Mouse (Mus musculus) hindbrain, embryonic 16.5 days (tissue): ENCODE results near the gene Hspa1a. TPM values are rescaled to one million over a fixed set of nuclear protein-coding genes. Genes with fewer than 3 reads are reported as not detected.
"Not testable (repeated sequence)": the region's sequence is repeated elsewhere in the genome, so short reads cannot be mapped to it uniquely, and the experiment has no call there.

Experiments
- ATAC-seq: fragments of 200-750 bp; cut with Nextera tagmentation; 2 replicates; pipeline ENCODE4 v1.8.0; 2017; ENCODE audit warnings: moderate TSS enrichment, moderate library complexity
- H3K27ac ChIP-seq: fragments of 300-500 bp; sonication (generic); 2 replicates; pipeline ENCODE4 v1.5.1; 2014; ENCODE audit warnings: low read depth, mild to moderate bottlenecking, control low read depth, low read length, moderate library complexity
- H3K27me3 ChIP-seq: fragments of 300-500 bp; sonication (generic); replicated peaks from 2 replicates; pipeline ENCODE4 v1.6.1; 2014; ENCODE audit warnings: low read length; ENCODE audit not compliant: control insufficient read depth, insufficient read depth
- H3K36me3 ChIP-seq: fragments of 300-500 bp; sonication (generic); 2 replicates; pipeline ENCODE4 v1.6.1; 2014; ENCODE audit warnings: mild to moderate bottlenecking, low read length, moderate library complexity, mixed read lengths; ENCODE audit not compliant: control insufficient read depth, insufficient read depth
- H3K4me1 ChIP-seq: fragments of 300-500 bp; sonication (generic); 2 replicates; pipeline ENCODE4 v1.6.1; 2014; ENCODE audit warnings: low read depth, low read length; ENCODE audit not compliant: control insufficient read depth, insufficient read depth
- H3K4me2 ChIP-seq: fragments of 300-500 bp; sonication (generic); 2 replicates; pipeline ENCODE4 v1.6.1; 2014; ENCODE audit warnings: mild to moderate bottlenecking, low read length, control low read depth, moderate library complexity
- H3K4me3 ChIP-seq: fragments of 300-500 bp; sonication (generic); 2 replicates; pipeline ENCODE4 v1.5.1; 2014; ENCODE audit warnings: mild to moderate bottlenecking, low read length, control low read depth, moderate library complexity
- H3K9ac ChIP-seq: fragments of 300-500 bp; sonication (generic); 2 replicates; pipeline ENCODE4 v1.6.1; 2014; ENCODE audit warnings: low read depth, mild to moderate bottlenecking, control low read depth, low read length, moderate library complexity
- H3K9me3 ChIP-seq: fragments of 300-500 bp; sonication (generic); 2 replicates; pipeline ENCODE4 v1.6.1; 2014; ENCODE audit warnings: mild to moderate bottlenecking, low read length, moderate library complexity; ENCODE audit not compliant: control insufficient read depth
- WGBS: fragments of 180-500 bp; shearing (Covaris S2); extraction: QIAGEN DNeasy Blood & Tissue Kit; methylation state at CpG from one replicate; pipeline ENCODE4 v1.1.7; 2014; 5-methylcytosine and 5-hydroxymethylcytosine counted together
- polyA plus RNA-seq: library from polyadenylated mRNA; unstranded; fragments of >200 nt; fragmentation: Nextera tagmentation; extraction: Ambion mirVana; gene quantifications from 2 replicates; pipeline ENCODE4 v1.2.1, GENCODE M21; 2015

Hspa1a gene
- polyA plus RNA-seq, 1 experiment from 2014 or later: 18.1 TPM

DNA sequence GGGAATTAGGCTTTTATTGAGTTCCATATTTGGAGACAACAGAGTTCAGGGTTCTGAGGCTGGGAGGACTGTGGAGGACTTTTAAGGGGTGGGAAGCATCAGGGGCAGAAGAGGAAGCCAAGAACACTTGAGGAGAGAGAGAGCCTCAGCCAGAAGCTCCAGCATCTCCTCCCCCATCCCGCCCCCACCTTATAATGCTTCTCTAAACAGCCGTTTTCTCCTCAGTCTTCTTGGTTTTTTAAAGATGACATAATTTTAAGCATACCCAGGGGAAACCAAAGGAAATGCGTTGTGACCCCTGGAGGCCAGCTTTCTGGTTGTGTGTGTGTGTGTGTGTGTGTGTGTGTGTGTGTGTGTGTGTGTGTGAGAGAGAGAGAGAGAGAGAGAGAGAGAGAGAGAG is 9.8 kb downstream of the Hspa1a start:
- Histone ChIP-seq H3K27me3 (peaks cover 2% of the 10 kb centered on the region), H3K36me3 (no peaks in the 10 kb centered on the region), H3K27ac (no peak overlapping the region), H3K4me1 (peaks cover 2% of the 10 kb centered on the region; the same call in 1 of the 2 replicates), H3K9ac (no peak overlapping the region), H3K9me3 (no peaks in the 10 kb centered on the region), H3K4me2 (no peak overlapping the region), H3K4me3 (no peak overlapping the region)
- WGBS: 36% methylated on average over 3 of the region's 3 CpGs
- no peak for ATAC-seq

- Histone ChIP-seq H3K9me3 (no peaks in the 10 kb centered on the region), H3K4me3 (no peak overlapping the region), H3K4me2 (no peak overlapping the region), H3K27ac (no peak overlapping the region), H3K4me1 (peaks cover 2% of the 10 kb centered on the region; the same call in 1 of the 2 replicates), H3K36me3 (no peaks in the 10 kb centered on the region), H3K27me3 (peaks cover 2% of the 10 kb centered on the region), H3K9ac (no peak overlapping the region)
- no peak for ATAC-seq
Observed at GRCm38 (mm10) chr17:34960702-34961493, 11.1 kb downstream of the Hspa1a start.

GRCm38 (mm10) chr17:34959881-34960515 is 12.0 kb downstream of the Hspa1a start:
- no peak overlapping the region for H3K9ac ChIP-seq
- H3K4me1 ChIP-seq: peaks cover 2% of the 10 kb centered on the region; the same call in 1 of the 2 replicates
- H3K27me3 ChIP-seq: peaks cover 2% of the 10 kb centered on the region; the same call in 1 of the 2 replicates
- H3K9me3 ChIP-seq: no peaks in the 10 kb centered on the region
- 16% methylated on average over 12 of the region's 12 CpGs for WGBS
- ATAC-seq: no peak
- peak overlapping the region; percentile 63 for H3K4me2 ChIP-seq
- peak overlapping the region; percentile 40 for H3K4me3 ChIP-seq
- H3K36me3 ChIP-seq: no peaks in the 10 kb centered on the region
- no peak overlapping the region for H3K27ac ChIP-seq

GRCm38 (mm10) chr17:34959130-34959778 is 12.7 kb downstream of the Hspa1a start, which contains the start of gene Hspa1b:
TSS of gene Hspa1b (minus strand) at chr17:34959238.
- Histone ChIP-seq H3K9ac (peak within 1 kb of the TSS; percentile 42; the same call in 1 of the 2 replicates), H3K4me3 (peak within 1 kb of the TSS; percentile 40), H3K4me2 (peak within 1 kb of the TSS; percentile 63), H3K27ac (peak within 1 kb of the TSS; percentile 64)
- 0% methylated on average over 23 of the region's 32 CpGs for WGBS
- peak; percentile 96 for ATAC-seq
- H3K36me3 ChIP-seq, H3K4me1 ChIP-seq, H3K27me3 ChIP-seq, H3K9me3 ChIP-seq: not testable (repeated sequence)

DNA sequence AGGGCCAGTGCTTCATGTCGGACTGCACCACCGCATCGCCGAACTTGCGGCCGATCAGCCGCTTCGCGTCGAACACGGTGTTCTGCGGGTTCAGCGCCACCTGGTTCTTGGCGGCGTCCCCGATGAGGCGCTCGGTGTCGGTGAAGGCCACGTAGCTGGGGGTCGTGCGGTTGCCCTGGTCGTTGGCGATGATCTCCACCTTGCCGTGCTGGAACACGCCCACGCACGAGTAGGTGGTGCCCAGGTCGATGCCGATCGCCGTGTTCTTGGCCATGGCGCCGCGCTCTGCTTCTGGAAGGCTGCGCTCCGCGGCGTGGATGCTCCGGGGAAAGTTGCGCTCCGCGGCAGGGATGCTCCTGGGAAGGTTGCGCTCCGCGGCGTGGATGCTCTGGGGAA is 13.2 kb downstream of the Hspa1a start:
- H3K27ac ChIP-seq, H3K36me3 ChIP-seq, H3K4me1 ChIP-seq, H3K27me3 ChIP-seq, H3K9ac ChIP-seq, H3K9me3 ChIP-seq: not testable (repeated sequence)
- WGBS: under 1% methylated on average over 15 of the region's 47 CpGs
- peak overlapping the region; percentile 63 for H3K4me2 ChIP-seq
- peak; percentile 65 for ATAC-seq
- peak overlapping the region; percentile 40 for H3K4me3 ChIP-seq

- not testable (repeated sequence) for H3K27ac ChIP-seq, H3K4me2 ChIP-seq, H3K9me3 ChIP-seq, H3K36me3 ChIP-seq, H3K4me1 ChIP-seq, H3K9ac ChIP-seq, ATAC-seq, H3K4me3 ChIP-seq, H3K27me3 ChIP-seq
- 21% methylated on average over 13 of the region's 40 CpGs for WGBS
Observed at GRCm38 (mm10) chr17:34957966-34958365, 14.0 kb downstream of the Hspa1a start.

- not testable (repeated sequence) for H3K4me2 ChIP-seq, H3K27me3 ChIP-seq, ATAC-seq, H3K4me1 ChIP-seq, H3K4me3 ChIP-seq, H3K27ac ChIP-seq, H3K36me3 ChIP-seq, H3K9ac ChIP-seq, H3K9me3 ChIP-seq
- WGBS: 4% methylated on average over 11 of the region's 40 CpGs
Observed at GRCm38 (mm10) chr17:34957291-34957690, 14.7 kb downstream of the Hspa1a start.

- no peak overlapping the region for H3K4me3 ChIP-seq
- no peak for ATAC-seq
- H3K27ac ChIP-seq: no peak overlapping the region
- 34% methylated on average over 1 of the region's 1 CpGs for WGBS
- no peak overlapping the region for H3K4me2 ChIP-seq
- H3K9me3 ChIP-seq: no peaks in the 10 kb centered on the region
- no peaks in the 10 kb centered on the region for H3K27me3 ChIP-seq
- no peak overlapping the region for H3K9ac ChIP-seq
- H3K36me3 ChIP-seq: no peaks in the 10 kb centered on the region
- H3K4me1 ChIP-seq: peaks cover 2% of the 10 kb centered on the region; the same call in 1 of the 2 replicates
Observed at GRCm38 (mm10) chr17:34956340-34956739, 15.6 kb downstream of the Hspa1a start.

- Histone ChIP-seq H3K27me3 (no peaks in the 10 kb centered on the region), H3K9me3 (no peaks in the 10 kb centered on the region), H3K27ac (no peak overlapping the region), H3K4me2 (no peak overlapping the region), H3K9ac (no peak overlapping the region), H3K36me3 (no peaks in the 10 kb centered on the region), H3K4me3 (no peak overlapping the region), H3K4me1 (peaks cover 5% of the 10 kb centered on the region)
- 77% methylated on average over 3 of the region's 3 CpGs for WGBS
- ATAC-seq: no peak
Observed at GRCm38 (mm10) chr17:34955884-34956283, 16.1 kb downstream of the Hspa1a start.
